Mouse (Mus musculus) thymus, adult 2 months (tissue): ENCODE data around the gene Ninj2.

ENCODE experiments used
- CTCF ChIP-seq: fragments of 200-500 bp; IDR thresholded peaks from 2 replicates; pipeline ENCODE4 v1.5.1; 2012; ENCODE audit warnings: mild to moderate bottlenecking, control low read depth, low read length, moderate library complexity, borderline replicate concordance; ENCODE audit not compliant: control insufficient read depth, poor library complexity, insufficient read depth; ENCODE audit errors: extremely low read depth
- POLR2A ChIP-seq: fragments of 200-500 bp; IDR thresholded peaks from 2 replicates; pipeline ENCODE4 v1.6.1; 2012; ENCODE audit warnings: mild to moderate bottlenecking, low read length, control low read depth, moderate library complexity; ENCODE audit not compliant: control insufficient read depth, poor library complexity, insufficient read depth; ENCODE audit errors: extremely low read depth

GRCm38 (mm10) chr6:120167574-120167973 lies 74.4 kb downstream of the Ninj2 start:
- TF ChIP-seq POLR2A (no peak), CTCF (no peak)
